Mouse (Mus musculus): ENCODE data around the gene Uba52.

DNA sequence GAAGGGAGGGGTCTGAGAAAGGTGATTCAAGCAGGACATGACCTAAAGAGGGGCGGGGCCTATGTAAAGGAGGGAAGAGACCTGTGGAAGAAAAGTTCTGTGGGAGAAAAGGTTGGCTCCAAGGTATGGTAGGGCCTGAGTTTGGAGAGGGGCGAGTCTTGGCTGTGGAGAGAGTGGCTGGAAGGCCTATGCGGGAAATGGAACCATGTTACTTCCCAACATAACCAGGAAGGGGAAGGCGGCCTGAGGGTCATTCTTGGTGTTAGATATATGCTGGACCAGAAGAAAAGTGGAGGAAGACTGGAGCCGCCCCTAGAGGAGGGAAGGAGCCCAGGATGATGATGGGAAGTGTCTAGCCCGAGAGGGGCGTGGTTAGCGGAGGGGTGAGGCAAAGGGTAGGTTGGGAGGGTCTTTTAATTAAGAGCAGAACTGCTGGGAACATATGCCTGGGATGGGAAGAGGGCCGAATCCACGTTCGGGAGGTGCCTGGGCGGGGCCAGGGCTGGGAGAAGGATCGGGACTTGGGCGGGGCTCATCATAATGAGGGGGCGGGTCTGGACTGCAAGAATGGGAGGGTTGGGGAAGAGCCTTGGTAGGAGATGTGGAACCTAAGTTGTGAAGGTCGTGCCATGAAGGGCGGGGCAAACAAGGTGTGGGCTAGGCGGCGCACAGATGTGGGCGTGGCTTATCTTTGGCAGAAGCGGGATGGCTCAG lies 33.2 kb downstream of the Uba52 start:
- TF ChIP-seq CTCF (IDR thresholded peaks at IDR 0.05; ENCODE audit: low read depth, low read length) (no peak), POLR2AphosphoS5 (IDR thresholded peaks at IDR 0.05; ENCODE audit: insufficient replicate concordance, low read depth, low read length) (no peak), GATA1 (IDR thresholded peaks at IDR 0.05; ENCODE audit: borderline replicate concordance, low read length) (no peak)
